Mouse (Mus musculus) left cerebral cortex, adult 2 months (tissue): ENCODE data around the gene Tmem174. TPM values are rescaled to one million over a fixed set of nuclear protein-coding genes. Genes with fewer than 3 reads are reported as not detected.

Experiments
- DNase-seq, 2 experiments: peaks; one replicate each; pipeline ENCODE4 v3.0.0; 2021 to 2022; ENCODE audit warnings: low spot score in 2 of 2, mixed read lengths in 1 of 2; ENCODE audit errors: extremely low spot score in 1 of 2
- H3K27ac ChIP-seq: fragments of 200-600 bp; 2 replicates; pipeline ENCODE4 v1.8.1; 2022
- H3K4me3 ChIP-seq: fragments of 200-600 bp; 2 replicates; pipeline ENCODE4 v1.8.1; 2022
- CTCF ChIP-seq: fragments of 200-600 bp; IDR thresholded peaks from 2 replicates; pipeline ENCODE4 v1.8.1; 2022; ENCODE audit warnings: antibody characterized with exemption, mild to moderate bottlenecking, moderate library complexity
- intact Hi-C: fragments of 180-260 bp; cut with DNase I; formaldehyde crosslinking; loops from one replicate; pipeline ENCODE4 v1.15.1; 2025
- long read RNA-seq, 2 experiments: library from polyadenylated mRNA; stranded (forward); transcript quantifications; one replicate each; pipeline ENCODE4 v2.0.0; 2021; ENCODE audit warnings: borderline mapping rate in 2 of 2
- total RNA-seq, 2 experiments: library from RNA; stranded (reverse); gene quantifications; 2 replicates each; pipeline ENCODE4 v1.2.3; 2021

Gene Tmem174
- under 1 TPM in 1 of 2 experiments, not detected in 1; 0.14 TPM for total RNA-seq
- long read RNA-seq, experiment 1, result 0 reads
- long read RNA-seq, experiment 2, result 0 reads

- intact Hi-C loops, result no loop called here
- TF ChIP-seq CTCF, result no peak
- no peak within 1 kb of the TSS for H3K27ac ChIP-seq
- DNase-seq, result no peak
- H3K4me3 ChIP-seq, result no peak within 1 kb of the TSS
These were observed at the start of gene Tmem174 for GRCm38 (mm10) chr13:98637145-98637544. Tmem174 (minus strand) TSS chr13:98637410.

GRCm38 (mm10) chr13:98684144-98684900 lies 47.1 kb upstream of the Tmem174 start:
- no peak overlapping the region for H3K4me3 ChIP-seq
- H3K27ac ChIP-seq, result no peak overlapping the region
- intact Hi-C loops, result no loop called here
- TF ChIP-seq CTCF, result no peak
- DNase-seq, result no peak

GRCm38 (mm10) chr13:98683412-98683811 lies 46.2 kb upstream of the Tmem174 start:
- no peak overlapping the region for H3K27ac ChIP-seq
- TF ChIP-seq CTCF, result no peak
- intact Hi-C loops, result no loop called here
- DNase-seq, result no peak
- H3K4me3 ChIP-seq, result no peak overlapping the region

GRCm38 (mm10) chr13:98680470-98681060 lies 43.4 kb upstream of the Tmem174 start:
- intact Hi-C loops, result no loop called here
- H3K4me3 ChIP-seq, result no peak overlapping the region
- no peak for TF ChIP-seq CTCF
- H3K27ac ChIP-seq, result no peak overlapping the region
- no peak for DNase-seq

GRCm38 (mm10) chr13:98679631-98680041 lies 42.4 kb upstream of the Tmem174 start:
- intact Hi-C loops, result no loop called here
- H3K27ac ChIP-seq, result no peak overlapping the region
- no peak for TF ChIP-seq CTCF
- no peak for DNase-seq
- no peak overlapping the region for H3K4me3 ChIP-seq

- no peak overlapping the region for H3K27ac ChIP-seq
- TF ChIP-seq CTCF, result no peak
- no peak for DNase-seq
- intact Hi-C loops, result no loop called here
- H3K4me3 ChIP-seq, result no peak overlapping the region
These were observed 42.0 kb upstream of the Tmem174 start for GRCm38 (mm10) chr13:98679230-98679629.

- H3K27ac ChIP-seq, result no peak overlapping the region
- intact Hi-C loops, result no loop called here
- no peak overlapping the region for H3K4me3 ChIP-seq
- DNase-seq, result no peak
- TF ChIP-seq CTCF, result no peak
These were observed 36.7 kb upstream of the Tmem174 start for GRCm38 (mm10) chr13:98673922-98674321.

GRCm38 (mm10) chr13:98669296-98669695 lies 32.1 kb upstream of the Tmem174 start:
- Histone ChIP-seq H3K27ac (no peak overlapping the region), H3K4me3 (no peak overlapping the region)
- DNase-seq, result no peak
- TF ChIP-seq CTCF, result no peak
- intact Hi-C loops, result no loop called here

- H3K4me3 ChIP-seq, result no peak overlapping the region
- DNase-seq, result no peak
- TF ChIP-seq CTCF, result no peak
- H3K27ac ChIP-seq, result no peak overlapping the region
- intact Hi-C loops, result no loop called here
These were observed 30.1 kb upstream of the Tmem174 start for GRCm38 (mm10) chr13:98667316-98667715.

- no peak for DNase-seq
- no peak for TF ChIP-seq CTCF
- Histone ChIP-seq H3K4me3 (no peak overlapping the region), H3K27ac (no peak overlapping the region)
- intact Hi-C loops, result no loop called here
These were observed 28.0 kb upstream of the Tmem174 start for GRCm38 (mm10) chr13:98665240-98665639.

- Histone ChIP-seq H3K27ac (no peak overlapping the region), H3K4me3 (no peak overlapping the region)
- intact Hi-C loops, result no loop called here
- no peak for DNase-seq
- TF ChIP-seq CTCF, result no peak
These were observed 25.0 kb upstream of the Tmem174 start for GRCm38 (mm10) chr13:98662173-98662675.

- Histone ChIP-seq H3K4me3 (no peak overlapping the region), H3K27ac (no peak overlapping the region)
- TF ChIP-seq CTCF, result no peak
- intact Hi-C loops, result no loop called here
- DNase-seq, result peak; percentile 14 to 43
These were observed 18.8 kb upstream of the Tmem174 start for GRCm38 (mm10) chr13:98656034-98656471.
